Comparison of ENCODE assay signal across 16 mouse cellular contexts in genomic region chr4:134578407-134578806, GRCm38 (mm10). TPM values are rescaled to one million over a fixed set of nuclear protein-coding genes. Genes with fewer than 3 reads are reported as not detected.
DNase-seq lines count a peak whose midpoint lies in the region; ATAC-seq and TF ChIP-seq lines count a peak whose summit lies in the region.
"Had no signal": no experiment of that assay in that cellular context is flagged by ENCODE, and none has a peak within 500 bp of the region (broad histone marks: within the 10 kb centered on the region; RNA-seq: fewer than 3 reads in every experiment).

No protein-coding gene starts in this region.

- TF ChIP-seq CTCF in lung, embryonic 14.5 days (IDR thresholded peaks at IDR 0.05; ENCODE audit: low read depth), result no peak
- no peak for TF ChIP-seq CTCF in midbrain, postnatal 0 days (IDR thresholded peaks at IDR 0.05)

- DNase-seq in heart, embryonic 10.5 days (ENCODE audit: low spot score), result no peak
- DNase-seq in heart, postnatal 14 days, result no peak
- DNase-seq in lung, embryonic 14.5 days, result peak; percentile 68
- no peak for DNase-seq in lung, postnatal 4 days
- peak; percentile 84 for DNase-seq in NIH3T3 (ENCODE audit: low read depth)
- no peak for DNase-seq in gastrocnemius, postnatal 14 days
- no peak for DNase-seq in midbrain, postnatal 0 days (ENCODE audit: low spot score)
- DNase-seq: cerebellum, adult 8-10 months; gastrocnemius, adult 2 months; kidney, postnatal 14 days had no signal

- peaks cover 59% of the 10 kb centered on the region for H3K4me1 ChIP-seq in heart, embryonic 10.5 days
- H3K4me1 ChIP-seq in lung, embryonic 14.5 days (ENCODE audit: insufficient read depth), result peaks cover 6% of the 10 kb centered on the region; the same call in 1 of the 2 replicates
- H3K4me1 ChIP-seq in intestine, embryonic 15.5 days (replicated peaks), result peaks cover 18% of the 10 kb centered on the region
- H3K4me1 ChIP-seq in midbrain, postnatal 0 days (ENCODE audit: insufficient read depth, low read length), result no peaks in the 10 kb centered on the region

- no peaks in the 10 kb centered on the region for H3K27me3 ChIP-seq in heart, embryonic 10.5 days (ENCODE audit: insufficient read depth, poor library complexity, severe bottlenecking)
- no peaks in the 10 kb centered on the region for H3K27me3 ChIP-seq in lung, embryonic 14.5 days (ENCODE audit: insufficient read depth, low read length)
- H3K27me3 ChIP-seq in intestine, embryonic 15.5 days (replicated peaks), result no peaks in the 10 kb centered on the region
- no peaks in the 10 kb centered on the region for H3K27me3 ChIP-seq in midbrain, postnatal 0 days (ENCODE audit: insufficient read depth, low read length)
- H3K27me3 ChIP-seq: embryonic facial prominence, embryonic 15.5 days; stomach, embryonic 15.5 days had no signal

- H3K4me2 ChIP-seq in lung, embryonic 14.5 days, result peak overlapping the region; percentile 43; the same call in 1 of the 2 replicates
- no peak overlapping the region for H3K4me2 ChIP-seq in intestine, embryonic 15.5 days (replicated peaks)
- no peak overlapping the region for H3K4me2 ChIP-seq in midbrain, postnatal 0 days (ENCODE audit: low read depth, low read length, poor library complexity, severe bottlenecking)

- peak overlapping the region; percentile 83 for H3K27ac ChIP-seq in heart, embryonic 10.5 days
- no peak overlapping the region for H3K27ac ChIP-seq in lung, embryonic 14.5 days (ENCODE audit: low read depth)
- no peak overlapping the region for H3K27ac ChIP-seq in intestine, embryonic 15.5 days
- H3K27ac ChIP-seq in midbrain, postnatal 0 days (ENCODE audit: low read depth, low read length), result no peak overlapping the region
- H3K27ac ChIP-seq: gastrocnemius, adult 2 months; stomach, embryonic 15.5 days had no signal

- intact Hi-C loops in heart, postnatal 14 days (cut with DNase I), result loop anchor here (2.0 kb wide), 1 partner anchor 122 kb away; no protein-coding TSS in a partner anchor
- intact Hi-C loops in gastrocnemius, postnatal 14 days (cut with DNase I; ENCODE audit: low total_unique reads), result no loop called here

- WGBS in heart, embryonic 10.5 days, result 42% methylated on average over 5 of the region's 5 CpGs
- 41% methylated on average over 5 of the region's 5 CpGs for WGBS in lung, embryonic 14.5 days
- 51% methylated on average over 5 of the region's 5 CpGs for WGBS in intestine, embryonic 15.5 days
- 80% methylated on average over 5 of the region's 5 CpGs for WGBS in midbrain, postnatal 0 days

- peaks cover 23% of the 10 kb centered on the region for H3K36me3 ChIP-seq in heart, embryonic 10.5 days
- H3K36me3 ChIP-seq in lung, embryonic 14.5 days (ENCODE audit: insufficient read depth), result no peaks in the 10 kb centered on the region
- H3K36me3 ChIP-seq in intestine, embryonic 15.5 days, result no peaks in the 10 kb centered on the region
- H3K36me3 ChIP-seq in midbrain, postnatal 0 days (ENCODE audit: insufficient read depth, low read length), result no peaks in the 10 kb centered on the region
- H3K36me3 ChIP-seq: embryonic facial prominence, embryonic 15.5 days; stomach, embryonic 15.5 days had no signal

- H3K9me3 ChIP-seq in heart, embryonic 10.5 days, result 0 out of 2 replicates have a peak, but pooled peaks cover 3% of the 10 kb centered on the region
- no peaks in the 10 kb centered on the region for H3K9me3 ChIP-seq in lung, embryonic 14.5 days (ENCODE audit: low read depth, low read length)
- H3K9me3 ChIP-seq in intestine, embryonic 15.5 days, result no peaks in the 10 kb centered on the region
- H3K9me3 ChIP-seq in midbrain, postnatal 0 days (ENCODE audit: low read length), result no peaks in the 10 kb centered on the region
- H3K9me3 ChIP-seq: embryonic facial prominence, embryonic 15.5 days; stomach, embryonic 15.5 days had no signal

- ATAC-seq in lung, embryonic 14.5 days (ENCODE audit: insufficient read depth), result peak; percentile 42; the same call in 1 of the 2 replicates
- ATAC-seq in intestine, embryonic 15.5 days, result peak; percentile 57; the same call in 1 of the 2 replicates
- ATAC-seq in midbrain, postnatal 0 days (ENCODE audit: low FRiP score), result no peak
- ATAC-seq: activated CD4-positive, CD25-positive, alpha-beta regulatory T cell, adult 4 months; hindbrain, embryonic 16.5 days; midbrain, embryonic 16.5 days had no signal

- H3K4me3 ChIP-seq in heart, embryonic 10.5 days, result peak overlapping the region; percentile 41; the same call in 1 of the 2 replicates
- H3K4me3 ChIP-seq in lung, embryonic 14.5 days (ENCODE audit: low read depth, low read length), result no peak overlapping the region
- H3K4me3 ChIP-seq in intestine, embryonic 15.5 days (replicated peaks), result no peak overlapping the region
- no peak overlapping the region for H3K4me3 ChIP-seq in midbrain, postnatal 0 days (ENCODE audit: low read depth, low read length)
- H3K4me3 ChIP-seq: embryonic facial prominence, embryonic 15.5 days had no signal

- no peak overlapping the region for H3K9ac ChIP-seq in lung, embryonic 14.5 days
- no peak overlapping the region for H3K9ac ChIP-seq in intestine, embryonic 15.5 days
- H3K9ac ChIP-seq in midbrain, postnatal 0 days (replicated peaks; ENCODE audit: low read length, poor library complexity, severe bottlenecking), result no peak overlapping the region
- H3K9ac ChIP-seq: embryonic facial prominence, embryonic 15.5 days; stomach, embryonic 15.5 days had no signal

RNA-seq across cellular contexts. Expression of gene Selenon, which starts 26.4 kb away (rescaled TPM):
- 8.0 and 9.0 TPM in 2 replicates for polyA plus RNA-seq in heart, embryonic 10.5 days (2016; fragmentation: Nextera tagmentation; extraction: Ambion mirVana)
- 10 to 100 TPM; 26.1 to 27.9 TPM for total RNA-seq in heart, postnatal 14 days (2021)
- 49.5 and 62.0 TPM in 2 replicates for polyA plus RNA-seq in lung, embryonic 14.5 days (2014; fragmentation: Nextera tagmentation; extraction: Ambion mirVana)
- 15.3 and 25.1 TPM in 2 replicates for polyA plus RNA-seq in intestine, embryonic 15.5 days (2015; fragmentation: Nextera tagmentation; extraction: Ambion mirVana)
- total RNA-seq in gastrocnemius, postnatal 14 days (2021), result 10 to 100 TPM; 16.4 to 18.5 TPM
- total RNA-seq in midbrain, postnatal 0 days (2014; rRNA removed), result 22.8 and 26.1 TPM in 2 replicates
- polyA plus RNA-seq in midbrain, postnatal 0 days (2015; fragmentation: Nextera tagmentation; extraction: Ambion mirVana), result 9.1 and 9.4 TPM in 2 replicates

RNA-seq across cellular contexts. Expression of gene Mtfr1l, which starts 43.2 kb away (rescaled TPM):
- polyA plus RNA-seq in heart, embryonic 10.5 days (2016; fragmentation: Nextera tagmentation; extraction: Ambion mirVana), result 155 and 166 TPM in 2 replicates
- total RNA-seq in heart, postnatal 14 days (2021), result 100 to 1,000 TPM; 162 to 167 TPM
- 119 and 125 TPM in 2 replicates for polyA plus RNA-seq in lung, embryonic 14.5 days (2014; fragmentation: Nextera tagmentation; extraction: Ambion mirVana)
- 88.3 and 96.4 TPM in 2 replicates for polyA plus RNA-seq in intestine, embryonic 15.5 days (2015; fragmentation: Nextera tagmentation; extraction: Ambion mirVana)
- total RNA-seq in gastrocnemius, postnatal 14 days (2021), result 100 to 1,000 TPM; 113 to 118 TPM
- 135 and 167 TPM in 2 replicates for total RNA-seq in midbrain, postnatal 0 days (2014; rRNA removed)
- 191 and 196 TPM in 2 replicates for polyA plus RNA-seq in midbrain, postnatal 0 days (2015; fragmentation: Nextera tagmentation; extraction: Ambion mirVana)

Comparison
In these comparisons a context has a peak if more than half of its experiments do, and no peak if none do; other contexts are left out.
1. DNase-seq: peak in lung, embryonic 14.5 days (single experiment) and NIH3T3 (single experiment); none in heart, embryonic 10.5 days (single experiment), heart, postnatal 14 days (0 of 2), lung, postnatal 4 days (0 of 2), gastrocnemius, postnatal 14 days (single experiment) and midbrain, postnatal 0 days (single experiment).